Mouse (Mus musculus): Measurements from ENCODE around the gene Ccdc12.

The Ccdc12 gene

GRCm38 (mm10) chr9:110746961-110747360, 90.7 kb downstream of the Ccdc12 start, which contains the start of gene Pth1r:
Gene Pth1r (minus strand): TSS chr9:110747145.
- TF ChIP-seq POU5F1 (IDR thresholded peaks at IDR 0.05; ENCODE audit: borderline replicate concordance, low read length) (no peak), NANOG (IDR thresholded peaks at IDR 0.05; ENCODE audit: borderline replicate concordance, low read length) (no peak), CTCF (conservative IDR thresholded peaks at IDR 0.05; ENCODE audit: low read length) (no peak)
- Histone ChIP-seq H3K9me3 (ENCODE audit: low read length) (peaks cover 11% of the 10 kb centered on the region), H3K27me3 (ENCODE audit: insufficient read depth, low read length) (peaks cover 91% of the 10 kb centered on the region), H3K4me1 (replicated peaks; ENCODE audit: low read depth, low read length) (peaks cover 46% of the 10 kb centered on the region), H3K4me3 (replicated peaks; ENCODE audit: low read length) (no peak within 1 kb of the TSS), H3K36me3 (ENCODE audit: insufficient read depth, low read length) (no peaks in the 10 kb centered on the region)

- Histone ChIP-seq H3K4me3 (replicated peaks; ENCODE audit: low read length) (no peak overlapping the region), H3K36me3 (ENCODE audit: insufficient read depth, low read length) (no peaks in the 10 kb centered on the region), H3K9me3 (ENCODE audit: low read length) (peaks cover 11% of the 10 kb centered on the region), H3K4me1 (replicated peaks; ENCODE audit: low read depth, low read length) (peaks cover 49% of the 10 kb centered on the region), H3K27me3 (ENCODE audit: insufficient read depth, low read length) (peaks cover 91% of the 10 kb centered on the region)
- TF ChIP-seq NANOG (IDR thresholded peaks at IDR 0.05; ENCODE audit: borderline replicate concordance, low read length) (no peak), CTCF (conservative IDR thresholded peaks at IDR 0.05; ENCODE audit: low read length) (no peak), POU5F1 (IDR thresholded peaks at IDR 0.05; ENCODE audit: borderline replicate concordance, low read length) (no peak)
These were observed 92.1 kb downstream of the Ccdc12 start for GRCm38 (mm10) chr9:110748451-110748850.

GRCm38 (mm10) chr9:110750404-110751187, 94.3 kb downstream of the Ccdc12 start:
- H3K36me3 ChIP-seq (ENCODE audit: insufficient read depth, low read length) = no peaks in the 10 kb centered on the region
- TF ChIP-seq NANOG (IDR thresholded peaks at IDR 0.05; ENCODE audit: borderline replicate concordance, low read length) = no peak
- no peak for TF ChIP-seq POU5F1 (IDR thresholded peaks at IDR 0.05; ENCODE audit: borderline replicate concordance, low read length)
- TF ChIP-seq CTCF (conservative IDR thresholded peaks at IDR 0.05; ENCODE audit: low read length) = no peak
- H3K4me1 ChIP-seq (replicated peaks; ENCODE audit: low read depth, low read length) = peaks cover 29% of the 10 kb centered on the region
- H3K4me3 ChIP-seq (replicated peaks; ENCODE audit: low read length) = no peak overlapping the region
- peaks cover 77% of the 10 kb centered on the region for H3K27me3 ChIP-seq (ENCODE audit: insufficient read depth, low read length)
- H3K9me3 ChIP-seq (ENCODE audit: low read length) = peaks cover 3% of the 10 kb centered on the region; the same call in 1 of the 2 replicates

GRCm38 (mm10) chr9:110751412-110751811, 95.1 kb downstream of the Ccdc12 start:
- H3K9me3 ChIP-seq (ENCODE audit: low read length) = no peaks in the 10 kb centered on the region
- peaks cover 76% of the 10 kb centered on the region for H3K27me3 ChIP-seq (ENCODE audit: insufficient read depth, low read length)
- TF ChIP-seq NANOG (IDR thresholded peaks at IDR 0.05; ENCODE audit: borderline replicate concordance, low read length) (no peak), POU5F1 (IDR thresholded peaks at IDR 0.05; ENCODE audit: borderline replicate concordance, low read length) (no peak), CTCF (conservative IDR thresholded peaks at IDR 0.05; ENCODE audit: low read length) (no peak)
- no peaks in the 10 kb centered on the region for H3K36me3 ChIP-seq (ENCODE audit: insufficient read depth, low read length)
- peaks cover 21% of the 10 kb centered on the region for H3K4me1 ChIP-seq (replicated peaks; ENCODE audit: low read depth, low read length)
- no peak overlapping the region for H3K4me3 ChIP-seq (replicated peaks; ENCODE audit: low read length)

GRCm38 (mm10) chr9:110752917-110753435, 96.7 kb downstream of the Ccdc12 start:
- TF ChIP-seq POU5F1 (IDR thresholded peaks at IDR 0.05; ENCODE audit: borderline replicate concordance, low read length) (no peak), CTCF (conservative IDR thresholded peaks at IDR 0.05; ENCODE audit: low read length) (no peak), NANOG (IDR thresholded peaks at IDR 0.05; ENCODE audit: borderline replicate concordance, low read length) (no peak)
- Histone ChIP-seq H3K36me3 (ENCODE audit: insufficient read depth, low read length) (no peaks in the 10 kb centered on the region), H3K4me1 (replicated peaks; ENCODE audit: low read depth, low read length) (peaks cover 16% of the 10 kb centered on the region), H3K27me3 (ENCODE audit: insufficient read depth, low read length) (peaks cover 64% of the 10 kb centered on the region), H3K4me3 (replicated peaks; ENCODE audit: low read length) (no peak overlapping the region), H3K9me3 (ENCODE audit: low read length) (no peaks in the 10 kb centered on the region)

- Histone ChIP-seq H3K4me1 (replicated peaks; ENCODE audit: low read depth, low read length) (peaks cover 16% of the 10 kb centered on the region), H3K4me3 (replicated peaks; ENCODE audit: low read length) (no peak overlapping the region), H3K36me3 (ENCODE audit: insufficient read depth, low read length) (no peaks in the 10 kb centered on the region), H3K9me3 (ENCODE audit: low read length) (no peaks in the 10 kb centered on the region), H3K27me3 (ENCODE audit: insufficient read depth, low read length) (peaks cover 60% of the 10 kb centered on the region)
- TF ChIP-seq NANOG (IDR thresholded peaks at IDR 0.05; ENCODE audit: borderline replicate concordance, low read length) (no peak), POU5F1 (IDR thresholded peaks at IDR 0.05; ENCODE audit: borderline replicate concordance, low read length) (no peak), CTCF (conservative IDR thresholded peaks at IDR 0.05; ENCODE audit: low read length) (no peak)
These were observed 97.5 kb downstream of the Ccdc12 start for GRCm38 (mm10) chr9:110753773-110754172.

- Histone ChIP-seq H3K4me1 (replicated peaks; ENCODE audit: low read depth, low read length) (no peaks in the 10 kb centered on the region), H3K27me3 (ENCODE audit: insufficient read depth, low read length) (peaks cover 35% of the 10 kb centered on the region), H3K4me3 (replicated peaks; ENCODE audit: low read length) (no peak overlapping the region), H3K9me3 (ENCODE audit: low read length) (0 out of 2 replicates have a peak, but pooled peaks cover under 1% of the 10 kb centered on the region), H3K36me3 (ENCODE audit: insufficient read depth, low read length) (no peaks in the 10 kb centered on the region)
- TF ChIP-seq POU5F1 (IDR thresholded peaks at IDR 0.05; ENCODE audit: borderline replicate concordance, low read length) (no peak), NANOG (IDR thresholded peaks at IDR 0.05; ENCODE audit: borderline replicate concordance, low read length) (no peak), CTCF (conservative IDR thresholded peaks at IDR 0.05; ENCODE audit: low read length) (no peak)
These were observed 101.5 kb downstream of the Ccdc12 start for GRCm38 (mm10) chr9:110757816-110758215.

GRCm38 (mm10) chr9:110758605-110759004, 102.3 kb downstream of the Ccdc12 start:
- peaks cover 4% of the 10 kb centered on the region; the same call in 1 of the 2 replicates for H3K4me1 ChIP-seq (replicated peaks; ENCODE audit: low read depth, low read length)
- TF ChIP-seq CTCF (conservative IDR thresholded peaks at IDR 0.05; ENCODE audit: low read length) = no peak
- TF ChIP-seq POU5F1 (IDR thresholded peaks at IDR 0.05; ENCODE audit: borderline replicate concordance, low read length) = no peak
- no peak for TF ChIP-seq NANOG (IDR thresholded peaks at IDR 0.05; ENCODE audit: borderline replicate concordance, low read length)

More at GRCm38 (mm10) chr9:110758605-110759004, 102.3 kb downstream of the Ccdc12 start:
- H3K4me3 ChIP-seq (replicated peaks; ENCODE audit: low read length) = no peak overlapping the region
- H3K27me3 ChIP-seq (ENCODE audit: insufficient read depth, low read length) = peaks cover 42% of the 10 kb centered on the region
- no peaks in the 10 kb centered on the region for H3K36me3 ChIP-seq (ENCODE audit: insufficient read depth, low read length)
- H3K9me3 ChIP-seq (ENCODE audit: low read length) = peaks cover 7% of the 10 kb centered on the region; the same call in 1 of the 2 replicates
